Mouse (Mus musculus): ENCODE data around the gene Olfr889.
"Not testable (repeated sequence)": the region's sequence is repeated elsewhere in the genome, so short reads cannot be mapped to it uniquely, and the experiment has no call there.

Gene Olfr889

DNA sequence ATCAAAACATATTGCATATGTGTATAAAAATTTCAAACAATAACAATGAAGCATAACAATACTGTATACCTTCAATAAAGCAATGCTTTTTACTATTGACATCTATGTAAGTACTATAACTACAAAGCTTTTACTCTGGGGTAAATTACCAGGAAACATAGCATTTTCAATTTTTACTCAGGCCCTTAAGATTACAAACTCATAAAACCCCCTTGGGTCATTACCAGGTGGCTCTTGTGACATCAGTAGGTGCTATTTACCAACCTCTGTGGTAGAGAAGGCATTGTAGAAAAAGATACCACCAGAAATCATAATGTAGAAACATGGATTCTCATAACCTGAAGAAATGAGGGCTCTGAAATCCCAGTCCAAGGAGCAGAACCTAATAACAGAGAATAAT, at the start of gene Olfr889:
TSS of gene Olfr889 (plus strand) at position 301 of the 400 bp plus-strand sequence.
- DNase-seq (ENCODE audit: low spot score in 2 of 2): no peak

DNA sequence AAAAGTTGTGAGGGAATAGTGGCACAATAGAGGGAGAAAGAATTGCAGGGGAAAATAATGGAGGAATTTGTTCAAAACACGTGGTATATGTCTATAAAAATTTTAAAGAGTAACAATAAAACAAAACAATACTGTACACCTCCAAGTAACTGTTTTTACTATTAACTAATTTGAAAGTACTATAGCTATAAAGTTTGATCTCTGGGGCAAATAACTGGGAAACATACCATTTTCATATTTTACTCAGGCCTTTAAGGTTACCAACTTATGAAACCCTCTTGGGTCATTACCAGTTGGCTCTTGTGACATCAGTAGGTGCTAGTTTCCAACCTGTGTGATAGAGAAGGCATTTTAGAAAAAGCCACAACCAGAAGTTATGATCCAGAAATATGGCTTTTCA, 31.2 kb upstream of the Olfr889 start, which contains the start of gene Olfr887:
TSS of gene Olfr887 (plus strand) at position 301 of the 400 bp plus-strand sequence.
- no peak for DNase-seq (ENCODE audit: low spot score in 2 of 2)

DNA sequence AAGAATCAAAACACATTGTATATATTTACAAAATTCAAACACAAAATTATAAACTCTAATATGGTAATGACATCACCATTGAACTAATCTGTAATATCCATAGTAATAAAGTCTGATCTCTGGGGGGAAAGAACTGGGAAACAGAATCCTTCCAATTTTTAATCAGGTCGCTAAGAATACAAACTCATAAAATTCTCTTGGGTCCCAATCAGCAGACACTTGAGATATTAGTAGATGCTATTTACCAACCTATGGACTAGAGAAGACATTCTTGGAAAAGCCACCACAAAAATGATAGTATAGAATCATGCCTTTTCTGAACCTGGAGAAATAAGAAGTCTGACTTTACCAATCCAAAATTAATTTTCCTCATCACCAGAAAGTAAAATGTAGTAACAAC, 7.2 kb upstream of the Olfr889 start, which contains the start of gene Olfr888:
TSS of gene Olfr888 (plus strand) at position 301 of the 400 bp plus-strand sequence.
- DNase-seq (ENCODE audit: low spot score in 2 of 2): no peak

DNA sequence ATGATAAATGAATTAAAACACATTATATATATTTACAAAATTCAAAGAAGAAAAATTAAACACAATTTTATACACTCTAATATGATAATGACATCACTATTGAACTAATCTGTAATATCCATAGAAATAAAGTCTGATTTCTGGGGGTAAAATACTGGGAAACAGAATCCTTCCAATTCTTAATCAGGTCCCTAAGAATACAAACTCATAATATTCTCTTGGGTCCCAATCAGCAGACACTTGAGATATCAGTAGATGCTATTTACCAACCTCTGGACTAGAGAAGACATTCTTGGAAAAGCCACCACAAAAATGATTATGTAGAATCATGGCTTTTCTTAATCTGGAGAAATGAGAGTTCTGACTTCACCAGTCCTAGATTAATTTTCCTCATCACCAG, 27.2 kb downstream of the Olfr889 start, which contains the start of gene Olfr890:
TSS of gene Olfr890 (plus strand) at position 301 of the 400 bp plus-strand sequence.
- DNase-seq (ENCODE audit: low spot score in 2 of 2): no peak

- DNase-seq (ENCODE audit: low spot score in 2 of 2): not testable (repeated sequence)
Measured at GRCm38 (mm10) chr9:38168341-38168740, 53.3 kb downstream of the Olfr889 start.

Measured in thymus, postnatal 10 days (tissue).